Mouse (Mus musculus): ENCODE results near the gene Tmf1.

Tmf1 gene

DNA sequence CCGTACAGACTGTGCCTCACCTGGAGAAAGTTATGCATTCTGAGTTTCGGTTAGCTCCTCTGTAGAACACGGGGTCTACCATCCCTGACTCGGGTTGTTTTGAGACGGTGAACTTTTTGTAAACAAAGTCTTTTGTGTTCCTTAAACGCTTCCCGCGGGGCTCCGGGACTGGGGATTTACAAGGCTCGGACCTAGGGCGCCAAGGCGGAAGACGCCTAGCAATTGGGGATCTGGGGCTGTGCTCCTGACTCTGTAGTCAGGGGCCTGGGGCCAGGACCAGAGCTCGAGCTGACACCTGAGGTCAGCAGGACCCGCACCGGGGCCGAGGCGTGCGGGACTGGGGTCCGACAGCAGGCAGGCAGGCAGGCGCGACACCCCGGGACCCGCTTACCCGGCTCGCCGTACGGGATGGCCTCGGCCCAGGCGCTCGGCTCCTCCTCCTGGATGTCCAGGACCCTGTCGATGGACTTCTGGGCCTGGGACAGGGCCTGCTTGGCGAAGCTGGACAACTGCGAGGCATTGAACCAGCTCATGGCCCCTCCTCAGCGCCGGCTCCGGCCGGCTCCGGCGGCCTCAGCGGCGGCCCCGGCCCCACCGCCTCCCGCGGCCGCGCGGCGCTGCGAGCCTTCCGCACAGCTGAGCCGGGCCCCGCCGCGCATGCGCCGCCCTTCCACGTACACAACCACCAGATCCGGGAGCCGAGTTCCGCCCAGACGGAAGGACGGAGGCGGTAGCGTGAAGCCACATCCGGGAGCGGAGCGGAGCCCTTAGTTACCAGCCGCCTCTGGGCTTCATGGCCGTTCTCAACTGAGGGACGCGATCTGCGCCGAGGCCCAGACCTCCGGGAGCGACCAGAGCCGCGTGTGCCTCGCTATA is at the start of gene Tmf1:
Gene Tmf1 (minus strand): TSS at position 632 of the 876 bp plus-strand sequence.
- DNase-seq (ENCODE audit: low spot score in 2 of 2): peak; percentile 91 to 93

DNA sequence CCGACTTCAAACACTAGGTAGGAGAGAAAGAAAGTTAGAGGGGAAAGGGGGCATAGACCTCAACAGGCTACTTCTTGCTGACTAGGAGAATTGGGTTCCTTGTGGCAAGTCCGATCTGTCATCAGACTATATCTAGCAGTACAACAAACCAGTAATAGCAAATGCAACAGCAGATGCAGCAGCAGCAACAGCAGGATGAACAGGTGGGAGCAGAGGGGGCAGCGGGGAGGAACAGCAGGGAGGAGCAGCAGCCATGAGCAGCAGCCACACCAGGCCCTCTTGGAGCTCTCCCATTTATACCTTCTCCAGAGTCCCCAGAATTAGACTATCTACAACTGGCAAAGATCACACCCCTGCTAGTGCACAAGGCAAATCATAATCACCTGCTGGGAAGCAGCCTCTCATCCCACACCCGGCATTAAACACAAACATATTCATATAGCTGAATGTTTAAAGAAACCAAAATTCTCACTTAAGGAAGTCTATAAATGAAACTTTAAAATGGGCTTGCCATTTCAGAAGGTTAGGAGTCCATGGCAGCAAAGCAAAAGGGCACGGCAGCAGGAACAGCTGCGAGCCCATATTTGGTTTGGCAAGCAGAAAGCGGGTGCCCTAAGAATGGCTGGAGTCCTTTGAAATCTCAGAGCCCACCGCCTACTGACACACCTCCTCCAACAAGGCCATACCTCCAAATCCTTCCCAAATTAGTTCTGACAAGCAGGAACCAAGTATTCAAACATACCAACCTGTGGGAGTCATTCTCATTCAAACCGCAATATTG is 48.3 kb upstream of the Tmf1 start:
- DNase-seq (ENCODE audit: low spot score in 2 of 2): no peak

DNA sequence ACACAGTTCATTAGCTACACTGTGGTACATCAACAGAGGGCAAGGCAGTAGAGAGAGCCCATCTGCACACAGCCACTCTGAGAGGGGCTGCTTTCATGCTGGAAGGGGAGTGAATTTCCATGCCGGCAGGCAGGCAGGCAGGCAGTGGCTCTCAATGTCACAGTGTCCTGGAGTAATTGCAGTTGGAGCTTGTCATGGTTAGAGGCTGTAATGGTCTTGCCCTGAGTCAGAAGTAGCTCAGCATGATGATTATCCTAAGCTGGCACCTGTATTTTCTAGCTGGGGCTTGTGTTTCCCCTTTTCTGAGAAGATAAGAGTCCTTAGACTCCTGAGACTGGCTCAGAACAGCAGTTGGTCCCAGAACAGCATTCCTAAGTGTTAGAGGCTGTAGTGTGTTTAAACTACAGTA is 47.2 kb upstream of the Tmf1 start:
- no peak for DNase-seq (ENCODE audit: low spot score in 2 of 2)

DNA sequence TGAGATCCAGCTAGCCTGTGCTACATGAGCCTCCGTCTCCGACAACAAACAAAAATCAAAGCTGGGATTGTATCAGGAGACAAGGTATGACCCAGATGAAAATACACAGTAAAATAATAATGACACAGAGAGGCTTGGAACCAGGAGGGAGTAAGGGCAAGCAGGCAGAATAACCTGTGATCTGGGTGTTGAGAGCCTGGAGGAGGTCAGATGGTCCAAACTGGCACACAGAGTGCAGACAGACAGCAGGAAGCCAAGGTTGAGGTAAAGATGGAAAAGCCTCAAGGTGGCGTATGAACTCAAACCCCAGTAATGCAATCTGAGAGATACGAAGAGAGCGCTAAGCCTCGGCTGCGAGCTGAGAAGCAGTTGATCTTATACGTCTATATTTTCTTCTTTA is 45.6 kb upstream of the Tmf1 start:
- DNase-seq (ENCODE audit: low spot score in 2 of 2): no peak

DNA sequence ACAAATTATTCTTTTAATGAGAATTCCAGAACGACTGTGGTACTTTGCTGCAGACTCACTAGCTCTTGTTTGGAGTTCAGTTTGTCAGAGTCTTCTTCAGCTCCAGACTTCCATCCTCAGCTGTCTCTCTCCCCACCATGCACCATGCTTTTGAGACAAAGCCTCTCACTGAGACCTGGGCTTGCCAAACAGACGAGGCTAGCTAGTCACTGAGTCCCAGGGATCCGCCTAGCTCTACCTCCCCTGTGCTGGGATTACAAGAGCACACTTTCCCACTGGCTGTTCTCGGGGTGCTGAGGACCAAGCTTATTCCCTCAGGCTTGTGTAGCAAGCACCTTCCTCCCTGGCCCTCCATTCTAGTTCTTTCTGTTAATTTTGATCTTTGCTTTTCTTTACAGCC is 44.6 kb upstream of the Tmf1 start:
- no peak for DNase-seq (ENCODE audit: low spot score in 2 of 2)

DNA sequence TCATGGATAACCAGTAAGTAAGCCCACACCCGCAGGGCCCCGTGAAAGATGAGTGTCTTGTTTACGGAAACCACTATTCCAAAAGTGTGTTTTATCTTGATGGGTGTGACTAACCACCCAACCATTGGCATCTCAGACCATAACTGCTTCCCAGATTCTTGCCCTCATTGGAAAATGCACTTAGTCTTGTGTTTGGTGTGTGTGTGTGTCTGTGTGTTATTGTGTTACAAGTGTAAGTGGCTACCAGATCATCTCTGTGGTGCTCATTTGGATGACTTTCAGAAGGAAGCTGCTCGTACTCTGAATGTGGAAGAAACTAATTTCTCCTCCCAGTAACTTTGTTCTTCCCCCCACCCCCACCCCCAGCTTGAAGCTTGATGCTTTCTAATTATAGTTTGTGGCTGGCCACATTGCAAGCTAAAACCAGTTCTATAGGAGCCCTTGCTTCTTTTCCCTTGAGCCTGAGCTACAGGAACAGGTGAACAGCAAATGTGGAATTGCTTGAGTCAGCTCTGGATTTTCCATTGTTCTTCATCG is 44.1 kb upstream of the Tmf1 start:
- no peak for DNase-seq (ENCODE audit: low spot score in 2 of 2)

DNA sequence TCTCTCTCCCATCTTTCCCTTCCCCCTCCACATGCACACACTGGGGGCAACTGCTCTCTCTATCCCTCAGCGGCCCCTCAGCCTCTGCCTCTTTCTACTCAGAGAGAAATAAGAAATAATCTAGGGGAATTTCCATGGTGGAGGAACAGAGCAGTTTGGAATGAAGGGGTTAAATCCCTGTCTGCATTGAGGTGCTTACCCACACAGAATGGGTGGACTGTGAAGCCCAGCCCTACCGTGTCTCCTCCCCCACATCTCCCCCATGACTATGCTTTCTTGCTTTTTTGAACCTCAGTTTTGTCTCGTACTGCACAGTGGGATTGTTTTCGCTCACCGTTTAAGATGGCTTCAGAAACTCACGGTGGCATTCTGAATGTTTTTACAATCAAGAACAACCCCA is 43.4 kb upstream of the Tmf1 start:
- no peak for DNase-seq (ENCODE audit: low spot score in 2 of 2)

DNA sequence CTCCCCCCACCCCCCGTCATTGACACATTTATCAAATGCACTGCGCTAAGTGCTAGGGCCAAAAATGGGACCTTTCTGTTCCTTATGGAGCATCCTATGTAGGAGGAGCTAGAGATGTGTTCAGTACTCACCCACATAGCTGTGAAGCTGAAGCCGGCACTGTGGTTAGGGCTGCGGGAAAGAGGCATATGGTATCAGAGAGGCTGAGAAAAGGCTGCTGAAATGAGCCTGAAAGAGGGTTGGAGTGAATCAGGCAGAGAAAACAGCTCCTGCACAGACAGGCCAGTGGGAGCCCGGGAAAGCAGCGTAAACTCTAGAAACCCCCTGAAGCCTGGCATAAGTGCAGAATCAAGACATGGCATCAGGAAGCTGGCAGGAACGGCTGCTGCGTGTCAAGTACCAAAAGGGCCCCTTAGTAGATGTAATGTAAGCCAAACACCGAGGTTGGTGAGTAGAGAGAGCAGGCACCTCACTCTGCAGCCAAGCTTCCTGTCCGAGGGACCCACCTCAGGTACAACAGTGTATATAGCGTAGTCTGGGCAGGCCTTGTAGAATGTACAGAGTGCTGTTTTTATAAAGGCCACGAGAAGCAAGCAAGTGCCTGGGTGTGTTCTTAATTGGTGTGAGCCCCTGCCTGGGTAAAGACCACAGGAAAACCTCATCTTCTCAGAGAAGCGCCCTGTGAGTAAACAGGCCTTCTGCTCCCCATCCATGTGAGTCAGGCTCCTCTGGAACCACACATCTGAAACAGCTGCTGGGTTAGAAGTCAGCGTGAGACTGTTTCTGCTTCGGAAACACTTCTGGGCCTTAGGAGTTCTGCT is 42.5 kb upstream of the Tmf1 start:
- DNase-seq (ENCODE audit: low spot score in 2 of 2): no peak

DNA sequence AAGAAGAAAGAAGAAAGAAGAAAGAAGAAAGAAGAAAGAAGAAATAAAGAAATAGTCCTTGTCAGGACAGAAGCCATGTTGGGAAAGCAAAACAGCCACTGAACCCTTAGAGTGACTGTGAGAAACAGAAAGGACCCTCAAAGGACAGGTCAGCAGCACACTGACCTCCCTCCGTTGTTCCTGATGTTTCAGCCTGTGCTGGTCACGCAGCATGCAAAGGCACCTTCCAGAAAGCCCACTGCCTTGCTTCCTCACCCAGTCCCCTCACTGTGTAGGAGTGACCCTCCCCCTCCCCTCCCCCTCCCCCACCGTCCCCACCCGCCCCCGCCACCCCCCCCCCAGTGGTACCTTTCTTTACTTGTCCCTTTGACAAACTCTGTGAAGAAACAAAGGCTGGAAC is 41.8 kb upstream of the Tmf1 start:
- no peak for DNase-seq (ENCODE audit: low spot score in 2 of 2)

DNA sequence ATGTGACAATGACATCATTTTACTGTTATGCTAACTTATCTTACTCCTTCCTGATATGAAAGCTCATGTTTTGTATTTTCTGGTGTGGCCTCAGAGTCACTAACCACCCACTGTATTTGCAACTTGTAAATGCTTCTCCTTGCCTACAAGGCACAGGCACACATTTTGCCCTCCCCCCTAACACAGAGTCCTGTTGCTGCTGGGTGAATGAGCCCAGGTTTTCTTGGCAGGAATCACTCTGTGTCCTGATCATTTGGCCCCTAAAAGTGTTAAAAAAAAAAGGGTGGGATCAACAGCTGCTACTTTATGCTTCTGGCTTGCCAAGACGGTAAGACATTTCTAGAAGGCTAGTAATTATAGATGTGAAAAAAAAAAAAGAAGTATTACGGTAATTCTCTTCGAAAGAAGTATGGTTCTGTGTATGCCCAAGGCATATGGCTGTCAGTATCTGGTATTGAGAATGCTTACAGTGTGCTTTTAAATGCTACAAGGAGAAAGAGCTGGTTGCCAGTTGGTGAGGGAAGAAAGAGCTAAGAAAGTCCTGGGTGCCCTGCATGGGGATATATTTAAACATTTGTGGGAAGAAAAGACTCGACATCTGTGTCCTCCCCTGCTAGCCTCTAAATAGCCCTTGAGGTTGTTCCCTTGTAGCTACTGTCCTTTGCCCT is 37.4 kb upstream of the Tmf1 start:
- no peak for DNase-seq (ENCODE audit: low spot score in 2 of 2)

DNA sequence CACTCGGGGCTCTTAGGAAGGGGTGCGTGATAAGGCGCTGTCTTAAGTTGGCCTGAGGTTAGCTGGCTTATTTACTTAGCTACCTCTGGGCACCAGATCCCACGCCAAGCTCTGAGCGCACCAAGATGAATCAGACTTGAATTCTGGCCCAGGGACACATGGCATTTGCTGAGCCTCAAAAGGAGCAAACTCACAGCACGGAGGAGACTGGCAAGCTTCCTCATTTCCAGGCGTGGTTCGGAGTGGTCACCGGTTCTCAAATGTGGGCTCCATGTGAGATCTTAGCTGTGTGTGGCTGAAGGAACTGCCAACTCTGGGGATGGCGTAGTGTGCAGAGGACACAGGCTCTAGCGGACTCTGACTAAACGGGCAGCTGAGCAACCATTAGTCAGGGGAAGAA is 33.1 kb upstream of the Tmf1 start:
- no peak for DNase-seq (ENCODE audit: low spot score in 2 of 2)

DNA sequence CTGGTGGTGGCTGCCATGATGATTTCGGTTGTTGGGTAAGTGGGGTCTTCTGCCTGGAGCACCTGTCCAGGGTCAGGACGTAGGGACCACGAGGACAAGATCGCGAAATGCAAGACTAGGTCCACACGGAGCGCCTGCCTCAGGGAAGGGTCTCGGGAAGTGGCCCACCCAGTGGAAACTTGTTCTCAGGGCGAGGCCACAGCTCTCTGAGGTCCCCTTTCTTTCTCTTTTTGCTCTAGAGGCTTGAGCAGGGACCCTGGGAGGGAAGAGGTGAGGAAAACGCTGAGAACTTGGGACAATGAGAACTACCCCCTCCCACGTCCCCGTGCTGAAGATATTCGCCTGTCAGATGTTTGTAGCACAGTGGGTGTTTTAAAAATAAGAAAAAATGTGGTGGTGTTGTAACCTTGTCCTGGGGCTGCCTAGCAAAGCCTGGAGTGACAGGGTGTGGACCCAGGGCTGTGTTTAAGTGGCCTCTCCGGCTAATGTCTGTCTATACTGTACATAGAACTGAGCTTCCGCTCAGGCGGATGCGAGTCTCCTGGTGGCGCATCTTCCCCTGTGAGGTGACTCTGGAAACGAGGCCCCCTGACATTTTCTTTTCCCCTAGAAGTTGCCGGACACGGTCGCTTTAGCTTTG is 32.2 kb upstream of the Tmf1 start:
- DNase-seq (ENCODE audit: low spot score in 2 of 2): no peak

DNA sequence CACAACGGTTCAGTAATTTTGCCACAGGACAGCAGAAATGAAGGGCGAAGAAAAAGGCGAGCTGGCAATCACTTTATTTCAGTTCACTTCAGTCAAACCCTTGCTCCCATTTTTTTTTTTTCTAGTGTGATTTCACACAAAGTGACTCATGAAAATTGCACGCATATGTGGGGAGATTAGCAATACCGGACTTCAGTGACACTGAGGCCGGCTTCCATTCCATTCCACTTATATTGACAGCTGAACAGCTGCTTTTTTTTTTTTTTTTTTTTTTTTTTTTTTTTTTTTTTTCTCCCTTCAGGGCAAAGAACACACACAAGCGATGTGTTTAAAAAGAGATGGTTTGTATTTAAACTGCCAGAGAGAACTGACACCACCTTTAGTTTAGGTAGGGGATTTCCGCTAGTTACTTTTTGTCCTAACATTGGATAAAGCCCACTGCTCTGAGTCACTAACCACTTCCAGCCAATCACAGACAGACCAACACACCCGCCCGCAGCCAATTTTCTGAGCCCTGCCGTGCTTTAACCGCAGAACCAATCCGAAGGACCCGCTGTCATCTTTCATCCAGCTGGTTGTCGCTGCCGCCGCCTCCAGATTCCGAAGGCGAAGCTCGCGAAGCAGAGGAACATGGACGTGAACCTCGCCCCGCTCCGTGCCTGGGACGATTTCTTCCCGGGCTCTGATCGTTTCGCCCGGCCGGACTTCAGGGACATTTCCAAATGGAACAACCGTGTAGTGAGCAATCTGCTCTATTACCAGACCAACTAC is 31.5 kb upstream of the Tmf1 start, which contains the start of gene Arl6ip5:
Gene Arl6ip5 (plus strand): TSS at position 499 of the 771 bp plus-strand sequence.
- peak; percentile 81 to 88 for DNase-seq (ENCODE audit: low spot score in 2 of 2)

DNA sequence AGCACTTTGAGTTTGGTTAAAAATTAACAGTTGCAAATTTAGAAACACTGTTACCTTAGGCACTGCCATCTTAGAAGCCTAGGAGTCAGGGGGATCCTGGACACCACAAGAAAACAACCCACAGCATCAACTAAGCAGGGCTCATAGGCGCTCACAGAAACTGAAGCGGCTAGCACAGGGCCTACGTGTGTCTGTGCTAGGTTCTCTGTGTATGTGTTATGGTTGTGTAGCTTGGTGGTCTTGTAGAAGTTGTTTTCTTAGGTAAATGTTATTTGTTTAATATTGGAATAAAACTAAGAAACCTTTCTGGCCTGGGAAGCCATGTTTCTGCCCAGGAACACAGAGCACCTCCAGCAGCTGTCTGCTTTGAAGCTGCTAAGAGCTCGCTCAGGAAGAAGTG is 30.8 kb upstream of the Tmf1 start:
- no peak for DNase-seq (ENCODE audit: low spot score in 2 of 2)

DNA sequence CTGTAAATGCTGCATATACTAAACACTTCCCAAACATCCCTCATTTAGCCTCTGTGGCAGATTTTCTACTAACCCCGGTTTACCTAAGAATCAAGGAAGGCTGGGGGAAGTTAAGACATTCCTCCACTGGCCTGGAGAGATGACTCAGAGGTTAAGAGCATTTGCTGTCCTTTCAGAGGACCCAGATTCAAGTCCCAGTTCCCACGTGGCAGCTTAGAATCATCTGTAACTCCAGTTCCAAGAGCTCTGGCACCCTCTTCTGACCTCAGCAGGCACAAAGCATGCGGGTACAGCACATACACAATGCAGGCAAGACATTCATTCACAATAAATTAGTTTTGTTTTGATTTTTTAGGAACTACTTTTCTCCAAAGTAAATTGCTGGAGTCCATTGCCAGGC is 30.3 kb upstream of the Tmf1 start:
- DNase-seq (ENCODE audit: low spot score in 2 of 2): no peak

DNA sequence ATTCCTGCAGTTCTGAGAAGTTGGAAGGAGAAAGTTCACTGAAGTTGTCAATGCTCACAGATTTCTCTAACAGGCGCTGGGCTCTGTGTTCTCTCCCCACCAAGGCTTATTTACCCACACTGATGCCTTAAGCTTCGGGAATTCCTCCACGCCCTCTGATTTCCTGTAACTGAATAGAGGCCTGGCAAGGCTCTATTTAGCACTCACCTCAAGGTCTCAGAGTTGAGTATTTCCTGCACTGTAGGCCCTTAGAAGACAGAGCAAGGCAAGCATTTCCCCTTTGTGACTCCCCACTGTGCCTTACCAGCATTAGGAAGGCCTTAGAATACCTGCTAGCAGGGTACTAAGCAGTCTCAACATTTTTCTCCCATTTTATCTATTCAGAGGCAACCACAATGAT is 29.5 kb upstream of the Tmf1 start:
- DNase-seq (ENCODE audit: low spot score in 2 of 2): no peak

DNA sequence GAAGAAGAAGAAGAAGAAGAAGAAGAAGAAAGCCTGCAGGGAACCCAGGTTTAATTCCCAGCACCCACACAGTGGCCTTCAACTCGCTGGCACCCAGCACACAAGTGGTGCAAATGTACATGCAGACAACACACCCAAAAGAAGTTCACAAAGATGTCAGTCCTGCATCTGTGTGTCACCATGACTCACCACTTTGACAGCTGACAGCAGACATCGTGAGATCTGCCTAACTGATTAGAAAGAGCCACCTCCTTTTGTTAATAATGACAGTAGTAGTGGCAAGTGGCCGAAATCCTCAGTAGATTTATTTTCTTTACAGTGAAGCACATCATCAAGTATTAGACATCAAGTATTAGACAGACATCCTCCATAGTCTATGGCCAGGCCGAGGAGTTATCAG is 28.2 kb upstream of the Tmf1 start:
- no peak for DNase-seq (ENCODE audit: low spot score in 2 of 2)

DNA sequence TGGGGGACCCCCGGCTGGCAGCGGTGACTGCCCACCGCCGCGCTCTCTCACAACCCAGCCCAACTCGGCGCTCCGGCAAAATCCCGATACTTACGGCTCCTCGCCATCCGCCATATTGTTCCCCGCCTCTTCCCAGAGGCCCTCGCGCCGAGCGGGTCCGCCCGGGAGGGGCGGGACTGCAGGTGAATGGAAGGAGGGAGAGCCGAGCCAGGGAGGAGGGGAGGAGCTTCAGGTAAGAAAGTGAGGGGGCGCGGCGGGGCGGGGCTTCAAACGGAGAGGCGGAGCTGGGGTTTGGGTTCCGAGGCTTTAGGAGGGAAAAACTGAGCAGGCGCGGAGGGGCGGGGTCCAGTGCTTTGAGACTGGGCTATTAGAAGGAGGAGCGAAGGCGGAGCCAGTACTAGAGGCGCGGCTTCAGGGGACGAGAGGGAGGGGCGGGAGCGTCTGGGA is 26.5 kb upstream of the Tmf1 start, which contains the start of gene Uba3:
Gene Uba3 (minus strand): TSS at position 209 of the 447 bp plus-strand sequence.
- peak; percentile 98 to 100 for DNase-seq (ENCODE audit: low spot score in 2 of 2)

DNA sequence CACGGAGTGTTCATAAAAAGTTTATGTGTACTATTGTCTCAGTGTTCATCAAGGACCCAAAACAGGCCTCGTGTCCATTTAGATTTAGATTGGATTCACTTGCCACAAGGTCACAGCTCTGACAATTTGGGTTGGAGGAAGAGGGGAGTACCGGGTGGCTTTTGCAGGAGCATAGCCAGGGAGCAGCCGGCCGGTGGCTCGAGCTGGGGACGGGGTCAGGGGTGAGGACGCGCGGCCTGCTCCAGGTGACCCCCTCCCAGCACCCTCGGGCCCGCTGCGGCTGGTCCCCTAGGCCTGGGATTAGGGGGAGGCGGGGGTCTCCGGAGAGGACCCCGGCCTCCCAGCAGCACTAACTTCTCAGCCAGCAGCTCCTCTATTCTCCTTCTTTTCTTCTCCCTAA is 26.0 kb upstream of the Tmf1 start:
- DNase-seq (ENCODE audit: low spot score in 2 of 2): no peak
